Mouse (Mus musculus) embryonic facial prominence, embryonic 13.5 days (tissue): ENCODE results near the gene Atp6v0e. TPM values are rescaled to one million over a fixed set of nuclear protein-coding genes. Genes with fewer than 3 reads are reported as not detected.

Source experiments
- ATAC-seq: fragments of 200-750 bp; cut with Nextera tagmentation; 2 replicates; pipeline ENCODE4 v1.8.0; 2017; ENCODE audit warnings: low read depth; ENCODE audit not compliant: insufficient number of reproducible peaks, insufficient read depth, low FRiP score, low TSS enrichment
- H3K27ac ChIP-seq: fragments of 300-500 bp; sonication (generic); 2 replicates; pipeline ENCODE4 v1.5.1; 2015; ENCODE audit warnings: moderate library complexity, mild to moderate bottlenecking, inconsistent platforms
- H3K27me3 ChIP-seq: fragments of 300-500 bp; sonication (generic); 2 replicates; pipeline ENCODE4 v1.6.1; 2015; ENCODE audit warnings: mild to moderate bottlenecking, inconsistent platforms
- H3K36me3 ChIP-seq: fragments of 300-500 bp; sonication (generic); 2 replicates; pipeline ENCODE4 v1.6.1; 2015; ENCODE audit warnings: mild to moderate bottlenecking, inconsistent platforms
- H3K4me1 ChIP-seq: fragments of 300-500 bp; sonication (generic); 2 replicates; pipeline ENCODE4 v1.6.1; 2015; ENCODE audit warnings: inconsistent platforms
- H3K4me2 ChIP-seq: fragments of 300-500 bp; sonication (generic); 2 replicates; pipeline ENCODE4 v1.6.1; 2015; ENCODE audit warnings: moderate library complexity, mild to moderate bottlenecking, inconsistent platforms
- H3K4me3 ChIP-seq: fragments of 300-500 bp; sonication (generic); 2 replicates; pipeline ENCODE4 v1.5.1; 2015; ENCODE audit warnings: mild to moderate bottlenecking, inconsistent platforms
- H3K9ac ChIP-seq: fragments of 300-500 bp; sonication (generic); 2 replicates; pipeline ENCODE4 v1.6.1; 2015; ENCODE audit warnings: mild to moderate bottlenecking, inconsistent platforms
- H3K9me3 ChIP-seq: fragments of 300-500 bp; sonication (generic); 2 replicates; pipeline ENCODE4 v1.6.1; 2016; ENCODE audit warnings: inconsistent platforms
- WGBS: fragments of 180-500 bp; shearing (Covaris S2); methylation state at CpG from one replicate; pipeline ENCODE4 v1.1.7; 2015; ENCODE audit warnings: mixed read lengths; 5-methylcytosine and 5-hydroxymethylcytosine counted together
- polyA plus RNA-seq: library from polyadenylated mRNA; unstranded; fragments of >200 nt; fragmentation: Nextera tagmentation; extraction: Ambion mirVana; gene quantifications from 2 replicates; pipeline ENCODE4 v1.2.1, GENCODE M21; 2015

Atp6v0e gene
- polyA plus RNA-seq, 1 experiment from 2014 or later, result 180 TPM

DNA sequence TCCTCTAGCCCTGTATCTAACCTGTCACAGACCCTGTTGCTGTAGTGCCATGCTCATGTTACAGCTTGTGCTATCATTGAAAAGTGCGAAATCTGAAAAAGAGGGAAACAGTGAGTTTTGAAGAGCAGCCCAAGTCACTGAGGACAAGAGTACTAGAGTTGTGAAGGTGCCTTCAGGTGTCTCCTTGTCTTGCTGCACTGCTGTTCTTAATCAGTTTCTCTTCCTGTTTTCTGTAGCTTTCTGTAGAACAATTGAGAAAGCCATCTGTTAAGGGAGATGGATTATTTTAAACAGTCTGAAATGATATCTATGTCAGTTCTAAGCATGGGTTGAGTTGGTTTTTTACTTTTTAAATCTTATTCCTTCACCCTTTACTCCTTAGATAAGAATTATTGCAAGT, 63.6 kb downstream of the Atp6v0e start:
- H3K36me3 ChIP-seq, result no peaks in the 10 kb centered on the region
- no peaks in the 10 kb centered on the region for H3K4me1 ChIP-seq
- no peak overlapping the region for H3K4me3 ChIP-seq
- H3K27ac ChIP-seq, result no peak overlapping the region
- H3K4me2 ChIP-seq, result no peak overlapping the region
- ATAC-seq, result no peak
- H3K9ac ChIP-seq, result no peak overlapping the region
- WGBS, result 70% methylated on average over 1 of the region's 1 CpGs
- H3K9me3 ChIP-seq, result no peaks in the 10 kb centered on the region
- no peaks in the 10 kb centered on the region for H3K27me3 ChIP-seq

DNA sequence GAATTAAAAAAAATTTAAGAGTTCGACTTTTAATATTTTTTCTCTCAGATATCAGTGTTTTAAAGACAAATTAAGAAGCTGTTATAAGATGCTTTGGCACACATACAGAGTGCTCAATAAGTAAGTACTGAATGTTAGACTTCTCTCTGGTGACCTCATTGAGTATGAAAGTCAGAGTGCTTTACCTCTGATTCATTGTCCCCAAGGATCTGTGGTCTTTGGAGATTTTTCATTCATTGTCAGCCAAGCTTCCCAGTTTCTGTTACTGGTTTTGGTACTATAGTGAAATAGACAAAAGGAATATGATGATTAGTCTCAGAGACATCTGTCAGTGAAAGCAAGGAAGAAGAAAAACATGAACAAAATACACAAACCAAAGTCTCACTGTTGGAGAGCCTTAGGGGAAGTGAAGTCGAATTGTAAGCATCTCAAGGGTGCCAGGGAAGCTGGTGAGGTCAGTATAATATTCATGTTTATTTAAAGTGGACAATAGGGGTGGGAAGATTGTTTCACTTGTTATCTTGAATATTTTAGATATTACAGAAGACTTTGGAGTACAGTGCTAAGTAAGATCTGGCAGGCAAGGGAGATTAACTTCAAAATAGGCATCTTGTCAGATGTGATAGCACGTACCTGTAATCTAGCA, 64.2 kb downstream of the Atp6v0e start:
- Histone ChIP-seq H3K27ac (no peak overlapping the region), H3K4me3 (no peak overlapping the region), H3K4me1 (no peaks in the 10 kb centered on the region), H3K36me3 (no peaks in the 10 kb centered on the region), H3K27me3 (no peaks in the 10 kb centered on the region), H3K9me3 (no peaks in the 10 kb centered on the region), H3K9ac (no peak overlapping the region), H3K4me2 (no peak overlapping the region)
- ATAC-seq, result no peak
- WGBS, result 71% methylated on average over 3 of the region's 3 CpGs

DNA sequence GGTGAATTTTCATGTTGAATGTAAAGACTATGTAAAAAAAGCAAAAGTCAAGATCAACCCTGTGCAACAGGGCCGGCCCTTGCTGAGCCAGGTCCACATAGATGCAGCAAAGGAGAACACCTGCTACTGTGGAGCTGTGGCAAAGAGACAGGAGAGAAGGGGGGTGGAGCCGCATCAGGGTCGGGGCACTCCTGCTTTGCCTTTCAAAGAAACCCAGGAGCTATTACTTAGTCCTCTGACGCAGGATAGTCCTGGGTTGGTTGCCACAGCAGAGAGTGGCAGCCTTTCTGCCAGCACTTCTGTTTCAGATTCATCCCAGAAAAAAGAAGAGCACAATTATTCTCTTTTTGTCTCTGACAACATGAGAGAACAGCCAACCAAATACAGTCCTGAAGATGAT, 79.5 kb downstream of the Atp6v0e start:
- Histone ChIP-seq H3K4me1 (no peaks in the 10 kb centered on the region), H3K9me3 (no peaks in the 10 kb centered on the region), H3K9ac (no peak overlapping the region), H3K4me3 (no peak overlapping the region), H3K36me3 (0 out of 2 replicates have a peak, but pooled peaks cover 3% of the 10 kb centered on the region), H3K4me2 (no peak overlapping the region), H3K27me3 (no peaks in the 10 kb centered on the region), H3K27ac (no peak overlapping the region)
- 48% methylated on average over 4 of the region's 4 CpGs for WGBS
- no peak for ATAC-seq

DNA sequence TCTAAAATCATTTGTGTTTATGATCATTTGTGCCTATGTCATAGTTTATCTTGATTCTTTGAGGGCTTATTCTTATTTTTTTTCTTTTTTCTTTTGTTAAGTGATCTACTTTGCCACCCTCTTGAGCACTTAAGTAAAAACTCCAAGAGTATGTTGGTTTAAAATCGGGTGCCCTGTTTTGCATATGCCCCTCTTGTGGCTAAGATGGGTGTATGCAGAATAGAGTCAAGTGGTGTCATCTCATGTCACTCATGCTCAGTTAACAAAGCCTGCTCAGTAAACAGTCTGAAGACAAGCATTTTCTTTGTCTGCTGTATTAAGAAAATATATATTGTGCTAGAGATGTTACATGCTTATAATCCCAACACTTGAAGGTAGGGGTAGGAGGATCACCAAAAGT, 80.3 kb downstream of the Atp6v0e start:
- 0 out of 2 replicates have a peak, but pooled peaks cover 3% of the 10 kb centered on the region for H3K36me3 ChIP-seq
- no peak overlapping the region for H3K4me2 ChIP-seq
- H3K27me3 ChIP-seq, result no peaks in the 10 kb centered on the region
- no peak overlapping the region for H3K27ac ChIP-seq
- no peaks in the 10 kb centered on the region for H3K4me1 ChIP-seq
- ATAC-seq, result no peak
- H3K9ac ChIP-seq, result no peak overlapping the region
- WGBS, result 60% methylated on average over 1 of the region's 1 CpGs
- no peak overlapping the region for H3K4me3 ChIP-seq
- H3K9me3 ChIP-seq, result no peaks in the 10 kb centered on the region

Other genes with a start within 250 kb of the Atp6v0e start
- gene Neurl1b, start 248.4 kb upstream of the Atp6v0e start, polyA plus RNA-seq, result 0.67 and 0.89 TPM in 2 replicates
- 120 and 121 TPM in 2 replicates for gene Ergic1, start 101.7 kb upstream of the Atp6v0e start, polyA plus RNA-seq
- gene Dusp1, start 101.1 kb upstream of the Atp6v0e start, polyA plus RNA-seq, result 13.2 and 15.4 TPM in 2 replicates
- 8.1 and 8.2 TPM in 2 replicates for gene Crebrf, start 52.4 kb downstream of the Atp6v0e start, polyA plus RNA-seq
- gene Bnip1, start 117.8 kb downstream of the Atp6v0e start, polyA plus RNA-seq, result 52.3 and 64.3 TPM in 2 replicates
- 0.39 and 2.5 TPM in 2 replicates for gene Nkx2-5, start 181.8 kb downstream of the Atp6v0e start, polyA plus RNA-seq